Mouse (Mus musculus) adrenal gland, postnatal 10 days (tissue): ENCODE data around the gene Zdhhc19. TPM values are rescaled to one million over a fixed set of nuclear protein-coding genes. Genes with fewer than 3 reads are reported as not detected.

ENCODE experiments used
- DNase-seq: peaks from one replicate; pipeline ENCODE4 v3.0.0; 2021; ENCODE audit warnings: mixed read lengths
- long read RNA-seq, 2 experiments: library from polyadenylated mRNA; stranded (forward); transcript quantifications; one replicate each; pipeline ENCODE4 v2.0.0; 2021
- total RNA-seq, 2 experiments: library from RNA; stranded (reverse); gene quantifications; 2 replicates each; pipeline ENCODE4 v1.2.3; 2021

The Zdhhc19 gene
- total RNA-seq, result not detected
- long read RNA-seq, experiment 1, result 0 reads
- long read RNA-seq, experiment 2, result 0 reads

GRCm38 (mm10) chr16:32495965-32496364 lies at the start of gene Zdhhc19:
Gene Zdhhc19 (plus strand): TSS chr16:32496265.
- DNase-seq, result no peak

GRCm38 (mm10) chr16:32446563-32447138 lies 49.4 kb upstream of the Zdhhc19 start:
- no peak for DNase-seq

GRCm38 (mm10) chr16:32449665-32450064 lies 46.4 kb upstream of the Zdhhc19 start:
- no peak for DNase-seq

- DNase-seq, result no peak
These were observed 45.9 kb upstream of the Zdhhc19 start for GRCm38 (mm10) chr16:32450133-32450532.

- DNase-seq, result peak; percentile 26
These were observed 43.0 kb upstream of the Zdhhc19 start for GRCm38 (mm10) chr16:32453102-32453501.

- no peak for DNase-seq
These were observed 41.4 kb upstream of the Zdhhc19 start for GRCm38 (mm10) chr16:32454646-32455045.

- no peak for DNase-seq
These were observed 40.0 kb upstream of the Zdhhc19 start for GRCm38 (mm10) chr16:32456086-32456485.

GRCm38 (mm10) chr16:32456761-32457160 lies 39.3 kb upstream of the Zdhhc19 start:
- no peak for DNase-seq

- DNase-seq, result peak; percentile 71
These were observed 38.3 kb upstream of the Zdhhc19 start for GRCm38 (mm10) chr16:32457589-32458386.

GRCm38 (mm10) chr16:32460518-32460917 lies 35.5 kb upstream of the Zdhhc19 start:
- DNase-seq, result peak; percentile 11

GRCm38 (mm10) chr16:32461713-32462112 lies 34.4 kb upstream of the Zdhhc19 start:
- no peak for DNase-seq

- DNase-seq, result no peak
These were observed 33.1 kb upstream of the Zdhhc19 start for GRCm38 (mm10) chr16:32462950-32463349.

- DNase-seq, result no peak
These were observed 32.6 kb upstream of the Zdhhc19 start for GRCm38 (mm10) chr16:32463426-32463825.

GRCm38 (mm10) chr16:32464908-32465307 lies 31.2 kb upstream of the Zdhhc19 start:
- no peak for DNase-seq

- DNase-seq, result no peak
These were observed 27.6 kb upstream of the Zdhhc19 start for GRCm38 (mm10) chr16:32468488-32468887.

GRCm38 (mm10) chr16:32469404-32470105 lies 26.5 kb upstream of the Zdhhc19 start:
- DNase-seq, result no peak

- DNase-seq, result no peak
These were observed 23.6 kb upstream of the Zdhhc19 start for GRCm38 (mm10) chr16:32472276-32473015.

- no peak for DNase-seq
These were observed 18.8 kb upstream of the Zdhhc19 start for GRCm38 (mm10) chr16:32477315-32477714.

GRCm38 (mm10) chr16:32479415-32479814 lies 16.6 kb upstream of the Zdhhc19 start:
- no peak for DNase-seq

GRCm38 (mm10) chr16:32484431-32484871 lies 11.6 kb upstream of the Zdhhc19 start:
- DNase-seq, result no peak

- no peak for DNase-seq
These were observed 10.9 kb upstream of the Zdhhc19 start for GRCm38 (mm10) chr16:32485209-32485608.

GRCm38 (mm10) chr16:32486046-32486445 lies 10.0 kb upstream of the Zdhhc19 start:
- DNase-seq, result no peak
